Mouse (Mus musculus) G1E (cell line): ENCODE results near the gene Primpol.

Source experiments
- CTCF ChIP-seq: IDR thresholded peaks from 2 replicates; pipeline ENCODE4 v1.5.1; 2012; ENCODE audit warnings: low read depth, low read length, inconsistent platforms, mixed read lengths
- GATA1 ChIP-seq: IDR thresholded peaks from 2 replicates; pipeline ENCODE4 v1.6.1; 2012; ENCODE audit warnings: borderline replicate concordance, low read length, inconsistent platforms, mixed read lengths
- GATA2 ChIP-seq: IDR thresholded peaks from 2 replicates; pipeline ENCODE4 v1.6.1; 2012; ENCODE audit warnings: low read depth, low read length, inconsistent platforms, borderline replicate concordance
- POLR2AphosphoS5 ChIP-seq: IDR thresholded peaks from 2 replicates; pipeline ENCODE4 v1.6.1; 2012; ENCODE audit warnings: low read depth, low read length, inconsistent platforms; ENCODE audit not compliant: insufficient replicate concordance

DNA sequence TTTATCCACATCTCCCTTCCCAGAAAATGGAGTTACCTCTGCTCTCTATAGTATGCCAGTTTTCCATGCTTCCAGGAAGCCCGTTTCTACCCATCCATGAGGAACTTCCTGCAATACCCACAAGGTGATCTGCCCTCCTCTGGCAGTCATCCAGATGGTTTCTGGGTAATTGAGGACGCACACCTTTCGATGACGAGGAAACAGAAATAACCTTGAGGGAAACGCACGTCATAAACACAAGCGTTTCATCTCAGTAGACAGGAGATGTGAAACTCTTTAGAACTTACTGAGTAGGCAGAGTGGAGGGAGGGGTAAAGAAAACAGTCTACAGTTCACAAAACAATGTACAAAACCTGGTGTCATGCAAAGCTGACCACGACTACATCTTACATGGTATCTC lies 67.0 kb downstream of the Primpol start:
- TF ChIP-seq GATA1 (no peak), CTCF (no peak), POLR2AphosphoS5 (no peak), GATA2 (no peak)
